ENCODE assay signal across 8 mouse cellular contexts in the genomic region with DNA sequence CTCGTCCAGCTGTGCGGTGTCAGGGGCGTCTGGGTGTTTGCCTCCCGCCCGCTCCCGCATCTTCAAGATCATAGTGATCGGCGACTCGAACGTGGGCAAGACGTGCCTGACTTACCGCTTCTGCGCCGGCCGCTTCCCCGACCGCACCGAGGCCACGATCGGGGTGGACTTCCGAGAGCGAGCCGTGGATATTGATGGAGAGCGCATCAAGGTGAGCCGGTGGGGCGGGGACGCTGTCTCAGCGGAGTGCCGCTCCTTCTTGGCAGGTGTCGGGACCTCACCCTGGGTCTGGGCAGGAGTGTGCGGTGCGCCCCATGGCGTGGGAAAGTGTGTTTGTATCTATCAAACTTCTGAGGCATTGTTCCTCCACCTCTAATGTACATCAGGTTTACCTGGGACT. TPM values are rescaled to one million over a fixed set of nuclear protein-coding genes. Genes with fewer than 3 reads are reported as not detected.
DNase-seq lines count a peak whose midpoint lies in the region; ATAC-seq lines count a peak whose summit lies in the region.

No protein-coding gene starts in this region.

- H3K27ac ChIP-seq in heart, embryonic 15.5 days, result peak overlapping the region; percentile 96
- H3K27ac ChIP-seq in hindbrain, embryonic 14.5 days, result peak overlapping the region; percentile 88
- H3K27ac ChIP-seq in midbrain, embryonic 12.5 days (replicated peaks), result peak overlapping the region; percentile 92

- peak; percentile 2; the same call in 1 of the 2 replicates for ATAC-seq in heart, embryonic 15.5 days (replicated peaks; ENCODE audit: insufficient number of reproducible peaks, insufficient read depth, low FRiP score, low read depth)
- peak; percentile 47 for ATAC-seq in hindbrain, embryonic 14.5 days (ENCODE audit: low FRiP score)
- peak; percentile 50 for ATAC-seq in midbrain, embryonic 12.5 days (ENCODE audit: low FRiP score, low read depth)

- peak overlapping the region; percentile 88 for H3K9ac ChIP-seq in heart, embryonic 15.5 days
- H3K9ac ChIP-seq in hindbrain, embryonic 14.5 days, result peak overlapping the region; percentile 78
- peak overlapping the region; percentile 82 for H3K9ac ChIP-seq in midbrain, embryonic 12.5 days (replicated peaks)

- no peak for DNase-seq in heart, postnatal 25 days (ENCODE audit: low spot score)
- peak; percentile 14 for DNase-seq in WW6 (ENCODE audit: low read depth, low spot score)
- no peak for DNase-seq in hindbrain, embryonic 14.5 days (ENCODE audit: low spot score)
- DNase-seq in urinary bladder, postnatal 14 days (ENCODE audit: low spot score), result no peak
- no peak for DNase-seq in gastrocnemius, postnatal 25 days
- no peak for DNase-seq in layer of hippocampus, postnatal 14 days (ENCODE audit: low spot score in 2 of 2)

- H3K4me2 ChIP-seq in heart, embryonic 15.5 days, result peak overlapping the region; percentile 74
- H3K4me2 ChIP-seq in hindbrain, embryonic 14.5 days (replicated peaks), result peak overlapping the region; percentile 75
- H3K4me2 ChIP-seq in midbrain, embryonic 12.5 days (replicated peaks), result peak overlapping the region; percentile 84

- peaks cover 25% of the 10 kb centered on the region for H3K4me1 ChIP-seq in heart, embryonic 15.5 days (replicated peaks)
- H3K4me1 ChIP-seq in hindbrain, embryonic 14.5 days (replicated peaks; ENCODE audit: control insufficient read depth, insufficient read depth, low read length), result peaks cover 15% of the 10 kb centered on the region
- peaks cover 23% of the 10 kb centered on the region for H3K4me1 ChIP-seq in midbrain, embryonic 12.5 days

- H3K27me3 ChIP-seq in heart, embryonic 15.5 days, result no peaks in the 10 kb centered on the region
- no peaks in the 10 kb centered on the region for H3K27me3 ChIP-seq in hindbrain, embryonic 14.5 days (ENCODE audit: control insufficient read depth, insufficient read depth, low read length)
- H3K27me3 ChIP-seq in midbrain, embryonic 12.5 days, result no peaks in the 10 kb centered on the region

- WGBS in heart, embryonic 15.5 days, result under 1% methylated on average over 33 of the region's 33 CpGs
- under 1% methylated on average over 33 of the region's 33 CpGs for WGBS in hindbrain, embryonic 14.5 days
- WGBS in midbrain, embryonic 12.5 days, result 1% methylated on average over 31 of the region's 33 CpGs

- peak overlapping the region; percentile 98 for H3K4me3 ChIP-seq in heart, embryonic 15.5 days
- H3K4me3 ChIP-seq in hindbrain, embryonic 14.5 days (replicated peaks; ENCODE audit: low read length), result peak overlapping the region; percentile 68
- peak overlapping the region; percentile 74 for H3K4me3 ChIP-seq in midbrain, embryonic 12.5 days

- H3K9me3 ChIP-seq in heart, embryonic 15.5 days (replicated peaks), result no peaks in the 10 kb centered on the region
- H3K9me3 ChIP-seq in hindbrain, embryonic 14.5 days (ENCODE audit: control insufficient read depth, low read length), result no peaks in the 10 kb centered on the region
- H3K9me3 ChIP-seq in midbrain, embryonic 12.5 days, result no peaks in the 10 kb centered on the region

- intact Hi-C loops in heart, postnatal 25 days (cut with DNase I), result loop anchor here (5.0 kb wide), 1 partner anchor 1978 kb away; a partner anchor contains a TSS

- no peaks in the 10 kb centered on the region; the same call in 1 of the 2 replicates for H3K36me3 ChIP-seq in heart, embryonic 15.5 days
- no peaks in the 10 kb centered on the region for H3K36me3 ChIP-seq in hindbrain, embryonic 14.5 days (replicated peaks; ENCODE audit: control insufficient read depth, insufficient read depth)
- 0 out of 2 replicates have a peak, but pooled peaks cover 4% of the 10 kb centered on the region for H3K36me3 ChIP-seq in midbrain, embryonic 12.5 days

RNA-seq across cellular contexts. Expression of a gene that starts 0.7 kb away (rescaled TPM):
- 14.9 and 17.6 TPM in 2 replicates for polyA plus RNA-seq in heart, embryonic 15.5 days (2015; fragmentation: Nextera tagmentation; extraction: Ambion mirVana)
- 1 to 10 TPM; 7.9 to 9.4 TPM for total RNA-seq in heart, postnatal 25 days (2021)
- 26.6 and 29.9 TPM in 2 replicates for polyA plus RNA-seq in hindbrain, embryonic 14.5 days (2014; fragmentation: Nextera tagmentation; extraction: Ambion mirVana)
- polyA plus RNA-seq in midbrain, embryonic 12.5 days (2016; fragmentation: Nextera tagmentation; extraction: Ambion mirVana), result 17.9 and 19.7 TPM in 2 replicates
- total RNA-seq in gastrocnemius, postnatal 25 days (2021), result 1 to 10 TPM; 7.3 to 8.3 TPM
- total RNA-seq in layer of hippocampus, postnatal 14 days (2021), result 10 to 100 TPM; 24.0 to 27.1 TPM
